Mouse (Mus musculus) spleen, adult 2 months (tissue): ENCODE measurements around the gene Gm6993. TPM values are rescaled to one million over a fixed set of nuclear protein-coding genes. Genes with fewer than 3 reads are reported as not detected.

Experiments
- DNase-seq, 2 experiments: peaks; one replicate each; pipeline versions ENCODE4 v3.0.0 to v3.0.0-alpha.2; 2012 to 2021; ENCODE audit warnings: low spot score in 2 of 2, low read depth in 1 of 2
- H3K27ac ChIP-seq: fragments of 200-500 bp; 2 replicates; pipeline ENCODE4 v1.5.1; 2012; ENCODE audit warnings: low read length, inconsistent platforms; ENCODE audit not compliant: insufficient read depth
- H3K27me3 ChIP-seq: fragments of 200-500 bp; 2 replicates; pipeline ENCODE4 v1.6.1; 2012; ENCODE audit warnings: mild to moderate bottlenecking, moderate library complexity, low read length, inconsistent platforms; ENCODE audit not compliant: control insufficient read depth, insufficient read depth
- H3K36me3 ChIP-seq: fragments of 200-500 bp; 2 replicates; pipeline ENCODE4 v1.6.1; 2012; ENCODE audit warnings: mild to moderate bottlenecking, low read length, inconsistent platforms; ENCODE audit not compliant: control insufficient read depth, insufficient read depth
- H3K4me1 ChIP-seq: fragments of 200-500 bp; 2 replicates; pipeline ENCODE4 v1.6.1; 2011; ENCODE audit warnings: inconsistent platforms; ENCODE audit not compliant: control insufficient read depth, insufficient read depth, insufficient read length
- H3K4me3 ChIP-seq: fragments of 200-500 bp; 2 replicates; pipeline ENCODE4 v1.5.1; 2011; ENCODE audit warnings: mild to moderate bottlenecking, inconsistent platforms; ENCODE audit not compliant: insufficient read depth, insufficient read length; ENCODE audit errors: extremely low read depth
- CTCF ChIP-seq: fragments of 200-500 bp; IDR thresholded peaks from 2 replicates; pipeline ENCODE4 v1.5.1; 2011; ENCODE audit warnings: mild to moderate bottlenecking, inconsistent platforms; ENCODE audit not compliant: insufficient read depth, insufficient read length, insufficient replicate concordance; ENCODE audit errors: extremely low read depth
- POLR2A ChIP-seq: fragments of 200-500 bp; IDR thresholded peaks from 2 replicates; pipeline ENCODE4 v1.6.1; 2011; ENCODE audit warnings: low read depth, low read length, inconsistent platforms
- WGBS: fragments of 180-500 bp; shearing (Covaris S2); methylation state at CpG from one replicate; pipeline ENCODE4 v1.1.7; 2018; 5-methylcytosine and 5-hydroxymethylcytosine counted together
- polyA plus RNA-seq: library from polyadenylated mRNA; depleted of rRNA; stranded (reverse); fragments of >200 nt; gene quantifications from 2 replicates; pipeline ENCODE4 v1.2.3, GENCODE M21; 2012

The Gm6993 gene
- polyA plus RNA-seq, 1 experiment = not detected

- no peak for TF ChIP-seq CTCF
- TF ChIP-seq POLR2A = no peak
- Histone ChIP-seq H3K27me3 (0 out of 2 replicates have a peak, but pooled peaks cover 1% of the 10 kb centered on the region), H3K4me1 (no peaks in the 10 kb centered on the region), H3K4me3 (no peak overlapping the region), H3K27ac (no peak overlapping the region), H3K36me3 (no peaks in the 10 kb centered on the region)
- DNase-seq = no peak
- WGBS = 85% methylated on average over 12 of the region's 12 CpGs
These were observed 28.5 kb downstream of the Gm6993 start for GRCm38 (mm10) chr12:31269020-31269597.

DNA sequence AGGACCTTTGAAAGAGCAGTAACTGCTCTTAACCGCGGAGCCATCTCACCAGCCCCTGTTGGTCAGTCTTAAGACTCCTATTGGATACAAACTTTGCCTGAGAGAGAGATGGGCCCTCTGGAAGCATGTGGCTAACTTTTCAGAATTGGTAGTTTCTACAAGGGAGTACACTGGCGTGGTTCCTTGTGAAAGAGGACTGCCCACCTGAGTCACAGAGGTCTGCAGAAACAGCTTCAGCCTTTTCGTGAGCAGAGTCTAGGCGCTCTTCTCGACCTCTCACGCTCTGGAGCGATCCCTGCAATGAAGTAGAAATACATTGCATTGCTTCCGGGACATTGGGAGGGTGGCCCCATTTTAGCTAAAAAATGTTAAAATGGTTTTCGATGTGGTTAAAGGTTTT lies 29.8 kb downstream of the Gm6993 start:
- no peaks in the 10 kb centered on the region for H3K27me3 ChIP-seq
- no peak for TF ChIP-seq CTCF
- TF ChIP-seq POLR2A = no peak
- no peak overlapping the region for H3K4me3 ChIP-seq
- WGBS = 92% methylated on average over 10 of the region's 10 CpGs
- no peaks in the 10 kb centered on the region for H3K36me3 ChIP-seq
- no peak overlapping the region for H3K27ac ChIP-seq
- no peak for DNase-seq
- no peaks in the 10 kb centered on the region for H3K4me1 ChIP-seq

DNA sequence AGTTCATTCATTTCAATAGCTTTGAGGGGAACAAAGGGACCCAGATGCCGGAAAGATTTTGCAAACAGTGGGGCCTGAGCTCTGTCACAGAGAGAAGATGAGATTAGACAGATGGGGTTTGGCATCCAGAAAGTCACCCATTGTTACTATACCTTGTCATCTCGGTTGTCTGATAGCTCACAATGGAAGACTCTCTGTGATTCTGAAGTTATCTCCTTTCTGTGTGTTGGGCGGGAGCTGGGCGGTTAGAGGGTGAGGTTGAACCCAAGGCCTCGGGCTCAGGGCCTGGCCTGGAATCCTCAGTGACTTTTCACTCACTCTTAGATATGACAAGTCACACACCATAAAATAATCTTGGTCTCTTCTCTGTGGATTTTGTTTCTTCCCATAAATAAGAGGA lies 30.2 kb downstream of the Gm6993 start:
- 85% methylated on average over 5 of the region's 5 CpGs for WGBS
- Histone ChIP-seq H3K27me3 (no peaks in the 10 kb centered on the region), H3K4me1 (no peaks in the 10 kb centered on the region), H3K36me3 (no peaks in the 10 kb centered on the region), H3K27ac (no peak overlapping the region), H3K4me3 (no peak overlapping the region)
- no peak for DNase-seq
- no peak for TF ChIP-seq POLR2A
- no peak for TF ChIP-seq CTCF

DNA sequence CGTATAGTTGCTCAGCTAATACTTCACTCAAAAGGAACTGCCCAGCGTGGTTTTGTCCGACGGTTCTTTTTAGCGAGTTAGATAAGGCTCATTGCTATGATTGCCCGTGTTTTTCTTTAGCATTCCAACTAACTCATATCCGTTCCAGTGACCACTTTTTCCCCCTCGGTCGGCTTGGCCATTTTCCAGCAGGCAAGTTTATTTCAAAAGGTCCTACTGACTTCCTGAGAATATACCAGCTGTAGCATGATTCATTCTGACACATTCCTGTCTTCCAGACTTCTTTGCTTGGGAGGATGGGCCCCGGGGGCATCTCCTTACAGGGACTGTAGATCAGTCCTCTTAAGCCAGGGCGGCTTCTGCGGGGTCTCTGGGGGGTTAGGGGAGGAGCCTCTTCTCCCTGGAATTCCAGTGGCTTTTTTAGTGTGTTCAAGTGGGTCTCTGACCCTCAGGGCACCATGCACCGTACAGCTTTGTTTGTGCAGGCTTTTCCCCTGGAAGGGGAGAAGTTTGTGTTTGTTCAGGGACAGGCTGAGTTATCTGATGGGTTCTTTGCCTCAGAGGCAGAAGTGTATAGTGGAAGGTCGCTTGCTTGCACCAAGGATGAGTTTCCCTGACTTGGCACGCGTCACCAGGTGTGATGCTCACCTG lies 30.9 kb downstream of the Gm6993 start:
- Histone ChIP-seq H3K4me3 (no peak overlapping the region), H3K27me3 (no peaks in the 10 kb centered on the region), H3K27ac (no peak overlapping the region), H3K4me1 (no peaks in the 10 kb centered on the region), H3K36me3 (no peaks in the 10 kb centered on the region)
- no peak for DNase-seq
- WGBS = 31% methylated on average over 16 of the region's 16 CpGs
- TF ChIP-seq POLR2A (no peak), CTCF (no peak)

DNA sequence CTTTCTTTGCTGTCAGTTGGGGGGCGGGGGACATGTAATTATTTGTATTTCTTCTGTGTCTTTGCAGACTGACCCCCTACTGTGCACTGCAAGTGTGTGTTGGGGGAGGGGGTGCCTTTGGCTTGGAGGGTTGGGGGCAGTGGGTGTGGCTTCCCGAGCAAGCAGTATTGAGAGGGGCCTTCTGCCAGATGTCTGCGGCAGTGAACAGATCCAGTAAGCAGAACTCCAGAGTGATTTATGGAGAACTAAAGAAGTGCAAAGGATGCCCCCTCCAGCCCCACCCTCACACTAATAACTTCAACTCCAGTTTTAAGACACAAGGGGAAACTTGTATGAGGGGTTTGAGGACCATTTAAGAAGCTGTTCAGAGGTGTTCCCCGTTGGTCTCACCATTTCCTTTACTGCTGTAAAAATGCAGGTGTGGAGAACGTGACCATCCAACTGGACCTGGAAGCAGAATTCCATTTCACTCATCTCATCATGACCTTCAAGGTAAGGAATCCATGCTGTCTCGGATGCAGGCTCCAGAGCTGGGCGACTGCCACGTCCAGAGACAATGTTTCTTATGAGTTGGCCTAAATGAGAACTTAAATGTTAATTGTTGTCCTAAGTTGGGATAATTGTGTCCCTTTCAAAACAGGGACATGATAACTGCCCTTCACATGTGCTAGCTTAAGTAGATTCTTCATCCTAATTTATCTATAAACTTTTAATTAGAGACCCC lies 31.6 kb downstream of the Gm6993 start:
- TF ChIP-seq CTCF (no peak), POLR2A (no peak)

DNA sequence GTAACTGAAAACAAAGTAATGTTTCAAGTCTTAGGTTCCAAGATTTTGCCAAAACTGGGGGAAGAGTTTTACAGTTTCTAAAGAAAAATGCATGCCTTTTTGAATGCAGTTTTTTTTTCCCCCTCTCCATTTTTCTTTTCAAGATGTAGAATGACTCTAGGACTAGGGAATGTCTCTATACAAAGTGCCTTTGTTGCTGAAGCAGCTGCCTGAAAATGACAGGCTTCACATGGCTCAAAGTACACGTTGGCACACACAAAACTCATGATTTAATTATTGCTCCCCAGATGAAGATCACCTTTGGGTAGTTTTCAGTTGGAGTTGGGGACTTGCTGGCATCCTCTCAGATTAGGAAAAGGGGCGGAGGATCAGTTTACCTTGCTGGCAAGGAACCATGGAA lies 32.3 kb downstream of the Gm6993 start:
- no peak for DNase-seq
- TF ChIP-seq CTCF (no peak), POLR2A (no peak)
- H3K36me3 ChIP-seq = no peaks in the 10 kb centered on the region
- H3K27ac ChIP-seq = no peak overlapping the region
- WGBS = 76% methylated on average over 2 of the region's 2 CpGs
- H3K4me3 ChIP-seq = no peak overlapping the region
- no peaks in the 10 kb centered on the region for H3K27me3 ChIP-seq
- H3K4me1 ChIP-seq = no peaks in the 10 kb centered on the region

More for the DNA sequence above, 31.6 kb downstream of the Gm6993 start:
- 69% methylated on average over 8 of the region's 8 CpGs for WGBS
- Histone ChIP-seq H3K4me3 (no peak overlapping the region), H3K4me1 (no peaks in the 10 kb centered on the region), H3K27me3 (no peaks in the 10 kb centered on the region), H3K27ac (no peak overlapping the region), H3K36me3 (no peaks in the 10 kb centered on the region)
- DNase-seq = no peak
